Mouse (Mus musculus) hematopoietic stem cell, adult 5-6 weeks (primary cell): ENCODE data around the gene Dync1h1. TPM values are rescaled to one million over a fixed set of nuclear protein-coding genes. Genes with fewer than 3 reads are reported as not detected.

Experiments used
- ATAC-seq, 2 experiments: fragments of 125-278 bp in 1 of 2; replicated peaks in 1 of 2; 2 replicates each; pipeline ENCODE4 v1.8.0; 2016 to 2017; ENCODE audit warnings: inconsistent platforms in 2 of 2, mild to moderate bottlenecking in 2 of 2, moderate number of reproducible peaks in 2 of 2, low read depth in 1 of 2, moderate TSS enrichment in 1 of 2; ENCODE audit not compliant: low FRiP score in 2 of 2, poor library complexity in 2 of 2, severe bottlenecking in 2 of 2, insufficient read depth in 1 of 2, low TSS enrichment in 1 of 2
- total RNA-seq: library from RNA; stranded (forward); fragments of 172-1452, 232-1000 nt; gene quantifications from 2 replicates; pipeline ENCODE4 v1.2.3, GENCODE M21; 2017

Dync1h1 gene
- total RNA-seq, 1 experiment from 2014 or later, result 117 TPM

- peak in 1 of 2 experiments; percentile 47; a peak in 2 of 4 replicates for ATAC-seq
Measured at GRCm38 (mm10) chr12:110598527-110598926, 2.7 kb upstream of the Dync1h1 start.

- no peak for ATAC-seq
Measured at GRCm38 (mm10) chr12:110599791-110600190, 1.5 kb upstream of the Dync1h1 start.

GRCm38 (mm10) chr12:110600225-110600991, 844 bp upstream of the Dync1h1 start:
- ATAC-seq, result no peak

- ATAC-seq, result peak; percentile 75 to 79
Measured at GRCm38 (mm10) chr12:110606161-110606560, 4.9 kb downstream of the Dync1h1 start.

- ATAC-seq, result no peak
Measured at GRCm38 (mm10) chr12:110606676-110607075, 5.4 kb downstream of the Dync1h1 start.

GRCm38 (mm10) chr12:110608460-110609152, 7.4 kb downstream of the Dync1h1 start:
- ATAC-seq, result peak; percentile 64 to 74

- peak in 1 of 2 experiments; percentile 17; a peak in 1 of 4 replicates for ATAC-seq
Measured at GRCm38 (mm10) chr12:110609153-110609497, 7.9 kb downstream of the Dync1h1 start.

GRCm38 (mm10) chr12:110610713-110611112, 9.5 kb downstream of the Dync1h1 start:
- no peak for ATAC-seq

- ATAC-seq, result no peak
Measured at GRCm38 (mm10) chr12:110630056-110630455, 28.8 kb downstream of the Dync1h1 start.

GRCm38 (mm10) chr12:110636293-110636692, 35.0 kb downstream of the Dync1h1 start:
- ATAC-seq, result no peak

GRCm38 (mm10) chr12:110637507-110638114, 36.4 kb downstream of the Dync1h1 start:
- ATAC-seq, result no peak

GRCm38 (mm10) chr12:110650241-110650641, 49.0 kb downstream of the Dync1h1 start:
- no peak for ATAC-seq

- no peak for ATAC-seq
Measured at GRCm38 (mm10) chr12:110651464-110651863, 50.2 kb downstream of the Dync1h1 start.

GRCm38 (mm10) chr12:110661746-110662145, 60.5 kb downstream of the Dync1h1 start:
- ATAC-seq, result no peak

- ATAC-seq, result no peak
Measured at GRCm38 (mm10) chr12:110667466-110668077, 66.3 kb downstream of the Dync1h1 start.

- ATAC-seq, result peak in 1 of 2 experiments; percentile 21; a peak in 1 of 4 replicates
Measured at GRCm38 (mm10) chr12:110674243-110674642, 73.0 kb downstream of the Dync1h1 start.

- no peak for ATAC-seq
Measured at GRCm38 (mm10) chr12:110681191-110681590, 79.9 kb downstream of the Dync1h1 start.

- ATAC-seq, result peak in 1 of 2 experiments; percentile 53; a peak in 2 of 4 replicates
Measured at GRCm38 (mm10) chr12:110681878-110682277, 80.6 kb downstream of the Dync1h1 start.
